Mouse (Mus musculus) brain, adult 2 months (tissue): ENCODE results near the gene Ssbp3.

ENCODE experiments used
- DNase-seq: peaks from one replicate; pipeline ENCODE4 v3.0.0; 2011; ENCODE audit warnings: low read depth, low spot score

Ssbp3 gene

DNA sequence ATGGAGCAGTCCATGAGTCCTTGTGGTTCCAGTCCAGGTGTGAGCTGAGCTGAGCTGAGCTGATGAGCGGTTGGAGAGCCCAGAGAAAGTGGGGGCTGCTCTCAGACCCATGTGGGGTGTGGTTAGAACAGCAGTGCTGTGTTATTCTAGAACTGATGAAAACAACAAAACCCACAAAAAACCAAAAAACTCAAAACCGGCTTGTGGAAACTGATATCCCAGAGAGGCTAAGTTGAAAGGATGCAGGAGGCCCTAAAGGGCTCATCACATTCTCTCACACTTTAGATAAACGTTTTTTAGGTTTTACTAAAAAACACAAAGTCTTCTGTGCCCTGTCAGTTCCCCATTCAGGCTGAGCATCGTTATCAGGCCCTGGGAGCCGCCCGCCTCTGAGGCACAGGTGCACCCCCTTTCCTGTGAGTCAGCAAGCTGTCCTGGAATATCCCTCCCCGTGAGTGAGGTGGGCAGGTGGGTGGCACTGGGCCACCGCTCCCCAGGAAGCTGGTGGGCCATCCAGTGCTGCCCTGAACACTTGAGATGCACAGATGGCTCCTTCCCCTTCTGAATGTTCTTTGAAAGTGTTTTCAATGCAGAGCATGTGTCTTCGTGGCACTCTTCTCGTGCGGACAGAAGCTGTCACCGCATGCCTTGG lies 24.6 kb downstream of the Ssbp3 start:
- peak; percentile 91 for DNase-seq

DNA sequence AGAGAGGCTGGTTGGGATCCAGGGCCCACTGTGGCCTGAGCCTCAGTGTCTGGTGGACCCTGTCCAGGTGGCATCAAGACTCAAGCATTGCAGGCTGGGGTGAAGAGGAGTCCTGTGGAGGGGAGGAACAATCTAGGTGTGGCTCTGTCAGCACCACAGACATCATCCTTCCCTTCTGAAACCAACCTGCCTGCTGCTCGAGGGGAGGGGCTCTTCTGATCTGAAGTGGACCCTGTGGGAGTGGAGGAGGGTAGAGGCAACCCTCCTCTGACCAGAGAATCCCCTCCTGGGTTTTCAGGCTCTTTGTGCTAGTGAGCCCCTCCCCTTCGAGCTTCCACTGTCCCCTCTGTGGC lies 25.1 kb downstream of the Ssbp3 start:
- DNase-seq: no peak

DNA sequence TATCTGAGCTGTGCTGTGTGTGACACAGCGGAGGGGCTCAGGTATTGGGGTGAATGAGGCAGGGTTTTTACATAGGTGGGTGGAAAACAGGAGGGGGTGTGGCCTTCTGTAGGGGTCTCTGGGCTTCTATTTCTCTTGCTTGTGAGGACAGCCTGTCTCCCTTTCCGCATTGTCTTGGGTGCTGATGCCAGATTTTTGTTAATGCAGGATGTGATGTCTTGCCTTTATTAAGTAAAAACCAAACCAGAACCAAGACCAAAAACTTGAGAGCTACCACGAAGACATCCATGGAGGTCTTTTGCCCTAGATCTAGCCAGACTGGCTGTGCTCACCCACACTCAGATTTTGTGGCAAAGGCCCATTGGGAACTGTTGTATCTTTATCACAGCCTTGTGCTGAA lies 25.5 kb downstream of the Ssbp3 start:
- DNase-seq: no peak

DNA sequence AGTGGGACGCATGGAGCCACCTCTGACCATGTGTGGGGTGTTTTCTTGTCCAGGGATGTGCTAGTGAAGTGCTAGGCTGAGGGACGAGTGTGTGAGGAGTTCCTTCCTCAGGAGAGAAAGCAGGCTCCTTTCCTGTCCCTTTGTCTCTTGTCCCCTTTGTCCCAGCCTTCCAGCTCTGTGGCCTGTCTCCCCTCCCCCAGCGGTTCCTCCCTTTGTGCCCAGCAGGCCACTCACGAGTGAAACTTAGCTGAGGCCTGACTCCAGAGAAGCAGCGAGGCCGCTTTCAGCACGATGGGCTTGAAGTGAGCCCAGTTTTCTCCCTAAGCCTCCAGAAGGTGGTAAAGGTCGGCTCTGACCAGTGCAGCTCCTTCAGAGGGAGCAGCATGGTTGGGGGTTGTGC lies 26.2 kb downstream of the Ssbp3 start:
- no peak for DNase-seq

DNA sequence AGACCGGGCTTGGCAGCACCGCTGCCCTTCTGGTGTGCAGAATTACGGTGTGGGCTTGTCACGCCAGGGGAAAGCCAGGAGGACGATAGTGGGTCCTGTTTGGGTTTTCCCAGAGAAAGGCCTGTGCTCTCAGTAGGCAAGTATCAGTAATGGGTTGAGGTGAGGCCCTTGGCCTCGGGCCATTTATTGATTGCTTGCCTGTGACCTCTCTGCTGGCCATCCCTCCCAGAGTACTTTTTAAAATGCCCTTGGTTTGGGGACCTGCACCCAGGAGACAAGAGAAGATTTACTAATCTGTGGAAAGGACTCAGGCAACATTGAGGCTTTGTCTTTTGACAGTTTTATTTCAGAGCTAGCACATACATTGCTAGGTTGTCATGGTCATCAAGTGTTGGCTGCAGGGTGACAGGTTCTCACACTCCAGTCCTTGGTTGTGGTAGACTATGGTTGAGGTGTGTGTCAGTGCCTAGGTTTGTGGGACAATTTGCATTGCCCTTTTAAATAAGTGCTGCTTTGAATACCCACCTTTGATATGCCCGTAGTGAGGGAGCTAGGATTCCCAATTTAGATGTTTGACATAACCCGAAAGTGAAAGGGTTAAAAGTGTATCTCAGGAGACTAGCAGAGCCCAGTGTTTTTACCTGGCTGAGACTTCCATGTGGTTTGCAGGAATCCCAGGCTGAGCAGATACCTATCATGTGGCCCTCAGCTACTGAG lies 28.2 kb downstream of the Ssbp3 start:
- no peak for DNase-seq

DNA sequence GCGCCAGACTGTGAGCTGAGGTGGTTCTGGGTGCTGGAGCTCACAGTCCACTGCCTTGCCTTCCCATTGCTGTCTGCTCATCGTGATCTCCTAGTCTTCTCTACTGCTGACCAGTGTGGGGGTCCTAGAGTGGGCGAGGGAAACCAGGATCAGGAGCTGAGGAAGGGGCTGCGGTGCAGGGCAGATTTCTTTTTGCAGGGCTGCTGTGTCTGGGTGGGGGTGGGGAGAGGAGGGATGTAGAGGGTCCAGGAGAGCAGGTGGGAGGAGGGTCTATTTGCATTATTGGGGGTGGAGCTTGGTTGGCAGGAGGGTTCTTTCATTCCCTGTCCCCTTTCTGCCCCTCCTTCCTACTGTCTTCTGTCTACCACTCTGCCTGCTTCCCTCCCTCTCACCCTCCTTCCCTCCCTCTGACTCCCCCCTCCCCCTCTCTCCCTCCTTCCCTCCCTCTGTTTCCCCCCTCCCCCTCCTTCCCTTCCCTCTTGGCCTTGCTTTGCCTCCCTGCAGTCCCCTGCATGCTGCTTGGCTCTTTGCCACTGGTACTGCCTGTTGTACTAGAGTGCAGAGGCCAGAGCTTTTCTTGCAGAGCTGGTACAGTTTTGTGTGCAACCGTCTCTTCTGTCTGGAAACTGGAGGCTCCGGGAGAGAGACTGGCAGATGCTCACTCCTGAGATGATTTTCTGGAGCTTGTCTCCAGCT lies 28.9 kb downstream of the Ssbp3 start:
- DNase-seq: peak; percentile 91

DNA sequence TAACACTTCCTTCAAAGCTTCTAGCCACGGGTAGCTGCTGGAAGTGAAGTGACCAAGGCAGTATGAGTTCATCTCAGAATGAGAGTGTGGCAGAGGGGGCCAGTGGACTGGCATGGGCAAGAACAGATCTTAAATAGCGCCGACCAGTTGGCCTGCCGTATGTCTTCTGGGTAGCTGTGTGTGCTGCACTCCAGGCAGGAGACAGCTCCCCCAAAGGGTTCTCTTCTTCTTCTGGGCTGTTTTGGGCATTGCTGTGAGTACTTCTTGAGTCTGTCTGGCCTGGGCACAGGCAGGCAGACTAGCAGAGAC lies 29.4 kb downstream of the Ssbp3 start:
- DNase-seq: no peak

DNA sequence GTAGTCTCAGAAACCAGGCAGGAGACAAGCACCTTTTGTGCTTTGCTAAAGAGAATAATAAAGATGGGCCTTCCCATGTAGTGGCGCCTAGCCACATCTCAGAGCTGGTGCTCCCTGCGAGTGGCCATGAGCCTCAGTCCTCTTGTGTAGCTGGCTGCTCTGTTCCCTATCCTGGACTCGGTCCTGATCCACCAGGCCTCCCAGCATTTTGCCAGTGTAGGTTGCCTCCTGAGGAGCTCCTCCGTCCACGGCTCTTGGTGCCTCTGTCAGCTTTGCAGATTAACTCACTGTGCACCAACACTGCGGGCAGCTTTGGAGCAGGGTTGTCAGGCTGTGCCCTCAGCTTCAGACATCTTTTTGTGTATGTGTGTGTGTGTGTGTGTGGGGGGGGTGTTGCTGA lies 30.4 kb downstream of the Ssbp3 start:
- peak; percentile 43 for DNase-seq

DNA sequence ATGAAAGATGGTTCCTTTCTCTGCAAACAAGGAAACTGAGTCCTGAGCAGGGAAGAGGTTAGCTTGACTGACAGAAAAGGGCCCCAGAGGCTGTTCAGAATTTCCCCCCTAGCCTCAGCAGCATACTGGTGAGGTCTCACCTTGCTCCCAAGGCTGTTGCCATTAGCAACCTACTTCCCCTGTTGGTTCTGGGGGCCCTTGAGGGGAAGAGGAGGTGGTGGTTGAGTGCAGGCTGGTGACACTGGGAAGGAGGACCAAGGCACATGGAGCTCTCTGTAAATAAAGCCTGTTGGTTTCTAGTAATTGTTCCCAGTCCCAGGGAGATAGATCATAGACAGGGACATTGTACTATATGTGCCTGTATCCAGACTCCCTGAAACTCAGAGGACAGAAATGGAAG lies 31.0 kb downstream of the Ssbp3 start:
- DNase-seq: no peak

DNA sequence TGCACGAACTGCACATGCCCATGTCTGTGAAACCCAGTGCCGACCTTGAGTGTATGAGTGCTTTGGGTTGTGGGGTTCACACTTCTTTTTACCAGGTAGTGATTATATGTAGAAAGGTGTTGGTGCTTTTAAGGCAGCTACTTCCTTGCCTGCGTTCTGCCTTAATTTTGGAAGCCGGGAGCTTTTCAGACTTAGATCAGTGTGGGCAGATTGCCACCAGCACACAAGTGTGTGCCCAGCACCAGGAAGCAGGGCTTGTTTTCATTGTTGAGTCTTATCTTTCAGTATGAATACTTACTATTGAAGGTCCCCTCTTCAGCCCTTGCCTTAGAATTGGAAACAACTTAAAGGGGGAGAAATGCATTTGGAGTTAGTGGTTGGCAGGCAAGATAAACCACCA lies 32.0 kb downstream of the Ssbp3 start:
- peak; percentile 70 for DNase-seq

DNA sequence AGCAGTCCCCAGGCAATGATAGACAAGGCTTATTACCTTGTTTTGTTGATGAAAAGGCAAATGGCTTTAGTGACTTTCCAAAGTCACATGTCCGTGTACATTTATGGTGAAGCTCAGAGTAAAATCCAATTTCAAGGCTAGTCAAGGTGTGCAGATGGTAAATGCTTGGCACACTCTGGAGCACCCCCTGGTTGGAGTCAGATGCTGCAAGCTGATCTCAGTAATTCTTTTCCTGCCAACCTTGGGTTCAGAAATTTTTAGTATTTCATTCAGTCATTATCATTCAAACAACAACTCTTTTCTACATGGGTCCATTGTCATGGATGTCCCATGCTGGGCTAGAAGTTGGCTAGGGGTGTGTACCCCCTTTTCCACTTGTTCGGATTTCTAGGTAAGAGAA lies 33.1 kb downstream of the Ssbp3 start:
- peak; percentile 87 for DNase-seq

DNA sequence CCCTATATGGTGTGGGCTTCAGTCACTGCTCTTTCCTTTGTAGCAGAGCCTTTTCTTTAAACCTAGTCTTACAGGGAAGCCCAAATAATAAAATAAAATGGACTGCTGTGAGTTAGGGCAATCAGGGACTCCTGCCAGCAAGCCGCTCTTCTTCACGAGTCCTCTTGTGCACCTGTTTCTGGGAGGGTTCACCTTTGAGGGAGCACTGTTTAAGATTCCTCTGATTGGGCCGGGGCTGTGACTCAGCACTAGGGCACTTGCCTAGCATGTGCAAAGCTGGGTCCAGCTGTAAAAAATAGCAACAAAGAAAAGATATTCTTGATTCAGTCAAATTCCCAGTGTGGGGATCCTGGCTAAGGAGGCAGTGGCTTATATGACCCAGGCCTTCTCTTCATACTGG lies 34.4 kb downstream of the Ssbp3 start:
- DNase-seq: peak; percentile 56

DNA sequence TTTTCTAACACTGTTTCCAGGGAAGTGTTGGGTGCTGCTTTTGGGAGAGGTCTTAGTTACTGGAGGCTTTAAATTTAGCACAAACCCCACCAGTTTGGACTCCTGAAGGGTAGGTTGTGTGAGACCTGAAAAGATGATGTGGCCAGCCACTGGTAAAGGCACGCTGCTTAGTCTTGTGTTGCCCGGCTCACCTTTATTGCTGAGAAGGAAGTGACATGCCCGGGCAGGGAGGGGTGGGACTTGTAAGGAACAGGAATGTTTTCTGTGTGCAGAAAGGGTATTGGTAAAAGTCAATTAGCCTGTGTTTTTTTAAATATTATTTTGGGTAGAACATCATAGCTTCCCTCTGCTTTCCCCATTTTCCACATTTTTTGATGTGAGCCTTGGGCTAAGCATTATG lies 37.2 kb downstream of the Ssbp3 start:
- DNase-seq: no peak

DNA sequence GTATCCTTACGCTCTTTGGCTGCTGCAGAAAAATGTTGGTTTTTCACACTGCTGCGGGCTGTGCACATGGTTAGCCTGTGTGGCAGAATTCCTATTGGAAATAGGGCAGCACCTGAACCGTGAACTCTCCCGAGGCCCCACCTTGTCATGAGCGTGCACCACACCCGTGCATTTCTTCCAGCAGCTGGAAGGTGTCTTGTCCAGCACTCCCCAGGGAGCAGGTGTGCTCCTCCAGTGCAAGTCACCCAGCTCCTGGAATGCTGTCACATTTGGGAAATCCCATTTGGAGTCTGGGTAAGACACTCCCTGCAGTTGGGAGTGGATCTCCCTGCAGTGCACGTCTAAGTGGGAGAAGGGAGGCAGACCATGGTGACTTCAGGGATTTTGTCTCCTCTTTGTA lies 38.0 kb downstream of the Ssbp3 start:
- DNase-seq: no peak

DNA sequence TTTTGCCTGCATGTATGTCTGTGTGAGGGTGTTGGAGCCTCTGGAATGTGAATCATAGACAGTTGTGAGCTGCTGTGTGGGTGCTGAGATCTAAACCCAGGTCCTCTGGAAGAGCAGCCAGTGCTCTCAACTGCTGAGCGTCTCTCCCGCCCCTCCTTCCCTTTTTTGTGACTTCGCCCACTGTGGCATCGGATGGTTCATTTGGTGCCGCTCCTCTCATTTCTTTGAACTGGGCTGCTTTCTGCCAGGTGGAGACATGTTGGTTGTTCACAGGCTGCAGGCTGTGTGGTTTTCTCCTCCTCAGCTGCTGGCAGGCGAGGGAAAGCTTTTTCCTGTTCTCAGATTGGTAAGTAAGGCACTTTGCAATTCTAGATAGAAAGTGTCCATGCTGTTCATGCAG lies 38.7 kb downstream of the Ssbp3 start:
- peak; percentile 75 for DNase-seq

DNA sequence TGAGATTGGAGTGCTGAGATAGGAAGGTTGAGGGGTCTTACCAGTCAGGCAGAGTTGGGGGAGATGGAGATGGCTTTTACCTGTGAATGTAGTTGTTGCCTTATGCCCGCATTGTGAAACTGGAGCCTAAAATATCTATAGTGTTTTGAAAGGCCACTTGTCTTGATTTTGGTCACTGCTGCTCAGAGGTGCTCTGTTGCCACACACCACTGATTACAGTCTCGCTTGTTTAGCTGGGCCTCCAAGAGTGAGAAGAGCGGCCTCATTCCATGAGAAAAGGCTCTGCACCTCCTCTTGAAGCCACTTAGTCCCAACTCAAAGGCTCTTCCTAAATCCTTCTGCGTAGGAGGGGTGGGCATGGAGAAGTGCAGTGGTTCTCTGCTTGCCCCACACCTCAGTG lies 40.3 kb downstream of the Ssbp3 start:
- no peak for DNase-seq

DNA sequence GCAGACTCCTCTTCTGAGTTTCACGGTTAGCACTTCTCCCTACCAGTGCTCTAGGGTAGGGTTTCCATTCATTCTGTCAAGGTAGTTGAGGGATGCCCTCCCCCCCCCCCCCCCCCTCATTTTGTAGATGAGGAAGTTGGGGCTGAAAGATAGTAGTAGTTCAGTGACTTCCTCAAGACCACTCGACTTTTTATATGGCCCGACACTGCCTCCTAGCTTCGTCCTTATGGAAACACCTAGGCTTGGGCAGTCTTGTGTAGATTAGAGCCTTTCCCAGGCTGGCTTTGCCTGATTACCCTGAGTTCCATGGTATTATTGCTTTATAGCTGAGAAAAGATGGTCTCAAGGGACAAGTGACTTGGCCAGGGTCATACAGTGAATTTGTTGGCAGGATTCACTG lies 41.0 kb downstream of the Ssbp3 start:
- DNase-seq: no peak

DNA sequence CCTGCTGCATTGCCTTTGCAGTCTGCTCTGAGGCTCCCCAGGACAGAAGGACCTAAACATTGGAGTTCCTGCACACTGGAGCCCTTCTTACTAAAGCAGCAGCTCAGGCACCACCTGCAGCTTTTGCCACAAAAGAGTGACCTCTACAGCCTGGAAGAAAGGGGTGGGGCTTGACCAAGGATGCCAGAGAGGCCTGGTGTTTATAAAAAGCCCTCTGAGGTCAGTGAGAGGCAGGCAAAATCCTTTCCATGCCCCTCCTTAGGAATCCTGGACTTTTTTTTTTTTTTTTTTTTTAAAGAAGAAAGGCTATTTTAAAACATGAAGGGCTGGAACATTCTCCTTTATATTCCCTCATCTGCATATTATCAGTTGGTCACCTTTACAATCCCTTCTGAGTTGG lies 42.7 kb downstream of the Ssbp3 start:
- no peak for DNase-seq

DNA sequence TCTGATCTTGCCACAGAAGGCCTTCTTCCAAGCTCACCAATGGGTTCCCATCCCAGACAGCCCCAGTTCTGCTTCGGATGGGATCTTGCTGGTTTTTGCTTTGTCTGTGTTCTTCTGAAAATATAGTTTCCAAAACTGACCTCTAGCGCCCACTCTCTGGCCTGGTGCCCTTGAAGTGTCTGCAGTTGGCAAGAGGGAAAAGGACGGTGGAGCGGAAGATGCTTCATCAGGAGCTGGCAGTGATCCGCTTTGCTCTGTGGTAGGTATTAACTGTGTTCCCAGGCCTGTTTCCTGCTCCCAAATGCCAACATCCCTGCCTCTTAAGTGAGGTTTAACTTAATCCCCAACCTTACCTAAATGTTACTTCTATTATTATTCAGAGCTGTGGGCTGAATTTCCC lies 43.3 kb downstream of the Ssbp3 start:
- peak; percentile 92 for DNase-seq

DNA sequence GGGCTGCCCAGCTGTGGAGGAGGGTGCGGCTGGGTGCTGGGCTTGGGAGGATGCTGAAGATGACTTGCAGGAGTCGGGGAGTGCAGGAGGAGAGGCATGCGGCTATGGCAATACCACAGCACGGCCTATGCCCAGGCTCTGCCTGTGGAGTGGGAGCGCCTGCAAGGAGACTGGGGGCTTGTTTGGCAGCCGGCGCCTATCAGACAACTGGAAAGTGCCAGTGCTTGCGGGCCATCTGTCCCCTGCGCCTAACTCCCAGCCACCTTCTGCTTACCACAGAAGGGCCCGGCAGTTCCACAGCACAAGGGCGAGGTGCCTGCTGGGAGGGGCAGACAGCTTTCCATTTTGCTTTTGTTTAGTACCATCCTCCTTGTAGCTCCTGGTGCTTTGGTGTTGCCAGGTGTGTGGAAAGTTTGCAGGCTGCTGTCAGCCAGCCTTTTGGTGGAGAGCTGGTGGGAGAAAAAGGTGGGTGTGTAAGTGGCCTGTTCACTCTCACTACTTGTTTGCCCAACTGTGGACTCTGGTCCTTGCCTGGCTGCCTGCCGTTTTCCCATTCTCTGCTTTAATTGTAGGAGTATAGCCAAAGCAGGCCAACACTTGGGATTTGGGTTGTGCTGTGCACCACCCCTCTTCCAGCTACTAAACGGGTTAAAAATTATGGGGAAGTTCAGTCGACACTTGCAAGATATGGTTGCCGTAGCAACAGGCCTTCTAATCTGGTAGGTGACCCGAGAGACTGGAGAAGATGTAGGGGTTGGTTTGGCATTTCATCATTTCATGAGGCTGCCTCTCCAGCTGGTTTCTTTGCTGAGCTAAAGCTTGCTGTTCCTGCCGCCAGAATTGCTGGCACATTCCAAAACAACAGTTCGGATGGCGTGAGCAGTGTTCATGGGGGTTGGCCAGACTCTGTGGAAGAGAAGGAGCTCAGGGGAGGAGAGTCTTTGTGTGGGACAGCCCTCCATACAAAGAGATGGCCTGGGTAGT lies 45.5 kb downstream of the Ssbp3 start:
- peak; percentile 93 for DNase-seq

DNA sequence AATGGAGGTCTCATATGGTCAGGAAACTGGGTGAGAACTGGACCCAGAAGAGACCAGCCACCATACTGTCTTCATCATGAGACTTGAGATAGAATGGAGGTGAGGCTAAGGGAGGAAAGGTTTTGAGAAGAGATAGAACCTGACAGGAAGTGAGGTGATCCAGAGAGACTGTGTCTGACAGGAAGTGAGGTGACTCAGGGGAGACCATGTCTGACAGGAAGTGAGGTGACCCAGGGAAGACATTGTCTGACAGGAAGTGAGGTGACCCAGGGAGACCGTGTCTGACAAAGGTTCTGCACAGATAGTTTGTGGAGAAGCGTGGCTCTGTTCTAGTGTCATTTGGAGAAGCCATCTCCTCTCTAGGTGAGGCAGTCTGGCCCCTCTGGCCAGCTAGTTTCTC lies 47.6 kb downstream of the Ssbp3 start:
- DNase-seq: no peak

DNA sequence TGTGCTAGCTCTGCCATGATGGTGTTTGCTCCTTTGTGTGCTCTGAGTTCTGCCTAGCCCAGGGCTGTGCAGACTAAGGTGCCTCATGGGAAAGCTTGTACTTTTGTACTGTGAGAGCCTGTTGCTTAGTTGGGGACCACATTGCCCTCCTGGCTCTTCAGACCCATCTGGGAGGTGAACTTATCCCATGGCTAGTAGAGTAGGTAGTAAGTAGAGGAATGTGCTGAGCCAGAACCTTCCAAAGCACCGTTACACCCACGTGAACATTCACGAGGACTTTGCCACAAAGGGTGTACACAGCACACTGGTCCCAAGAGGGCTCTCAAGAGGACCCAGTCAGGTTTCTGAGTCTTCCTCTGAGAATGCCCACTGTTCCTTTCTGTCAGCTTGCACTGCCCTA lies 48.1 kb downstream of the Ssbp3 start:
- DNase-seq: no peak
